Mouse (Mus musculus) kidney, postnatal 0 days (tissue): ENCODE results near the gene Iqcn. TPM values are rescaled to one million over a fixed set of nuclear protein-coding genes. Genes with fewer than 3 reads are reported as not detected.
A peak's percentile ranks its signal among the peaks of the same experiment; 100 is the strongest.

Experiments used
- ATAC-seq: fragments of 200-750 bp; cut with Nextera tagmentation; replicated peaks from 2 replicates; pipeline ENCODE4 v1.8.0; 2017; ENCODE audit warnings: low read depth, moderate number of reproducible peaks, moderate TSS enrichment, moderate library complexity; ENCODE audit not compliant: low FRiP score
- DNase-seq: peaks from one replicate; pipeline ENCODE4 v3.0.0-alpha.2; 2016; ENCODE audit warnings: low spot score
- H3K27ac ChIP-seq: fragments of 300-500 bp; sonication (generic); 2 replicates; pipeline ENCODE4 v1.5.1; 2014; ENCODE audit warnings: mild to moderate bottlenecking
- H3K27me3 ChIP-seq: fragments of 300-500 bp; sonication (generic); 2 replicates; pipeline ENCODE4 v1.6.1; 2014; ENCODE audit warnings: low read length, mixed read lengths; ENCODE audit not compliant: insufficient read depth
- H3K36me3 ChIP-seq: fragments of 300-500 bp; sonication (generic); 2 replicates; pipeline ENCODE4 v1.6.1; 2014; ENCODE audit warnings: low read length, mixed read lengths; ENCODE audit not compliant: insufficient read depth
- H3K4me1 ChIP-seq: fragments of 300-500 bp; sonication (generic); replicated peaks from 2 replicates; pipeline ENCODE4 v1.6.1; 2014; ENCODE audit warnings: antibody characterized with exemption, low read length, mixed read lengths; ENCODE audit not compliant: insufficient read depth
- H3K4me2 ChIP-seq: fragments of 300-500 bp; sonication (generic); 2 replicates; pipeline ENCODE4 v1.6.1; 2014; ENCODE audit warnings: mild to moderate bottlenecking, low read length, moderate library complexity, mixed read lengths
- H3K4me3 ChIP-seq: fragments of 300-500 bp; sonication (generic); replicated peaks from 2 replicates; pipeline ENCODE4 v1.5.1; 2014; ENCODE audit warnings: low read depth, low read length
- H3K9ac ChIP-seq: fragments of 300-500 bp; sonication (generic); 2 replicates; pipeline ENCODE4 v1.6.1; 2014; ENCODE audit warnings: low read depth, low read length
- H3K9me3 ChIP-seq: fragments of 300-500 bp; sonication (generic); replicated peaks from 2 replicates; pipeline ENCODE4 v1.6.1; 2016; ENCODE audit warnings: low read length, inconsistent platforms, mixed read lengths
- CTCF ChIP-seq: IDR thresholded peaks from 2 replicates; pipeline ENCODE4 v1.5.1; 2016; ENCODE audit warnings: antibody characterized with exemption, low read depth, mild to moderate bottlenecking, moderate library complexity
- WGBS: fragments of 180-500 bp; shearing (Covaris S2); extraction: QIAGEN DNeasy Blood & Tissue Kit; methylation state at CpG from one replicate; pipeline ENCODE4 v1.1.7; 2014; 5-methylcytosine and 5-hydroxymethylcytosine counted together
- polyA plus RNA-seq: library from polyadenylated mRNA; unstranded; fragments of >200 nt; fragmentation: Nextera tagmentation; extraction: Ambion mirVana; gene quantifications from 2 replicates; pipeline ENCODE4 v1.2.1, GENCODE M21; 2015

Iqcn gene
- polyA plus RNA-seq, 1 experiment from 2014 or later = 0.03 TPM

DNA sequence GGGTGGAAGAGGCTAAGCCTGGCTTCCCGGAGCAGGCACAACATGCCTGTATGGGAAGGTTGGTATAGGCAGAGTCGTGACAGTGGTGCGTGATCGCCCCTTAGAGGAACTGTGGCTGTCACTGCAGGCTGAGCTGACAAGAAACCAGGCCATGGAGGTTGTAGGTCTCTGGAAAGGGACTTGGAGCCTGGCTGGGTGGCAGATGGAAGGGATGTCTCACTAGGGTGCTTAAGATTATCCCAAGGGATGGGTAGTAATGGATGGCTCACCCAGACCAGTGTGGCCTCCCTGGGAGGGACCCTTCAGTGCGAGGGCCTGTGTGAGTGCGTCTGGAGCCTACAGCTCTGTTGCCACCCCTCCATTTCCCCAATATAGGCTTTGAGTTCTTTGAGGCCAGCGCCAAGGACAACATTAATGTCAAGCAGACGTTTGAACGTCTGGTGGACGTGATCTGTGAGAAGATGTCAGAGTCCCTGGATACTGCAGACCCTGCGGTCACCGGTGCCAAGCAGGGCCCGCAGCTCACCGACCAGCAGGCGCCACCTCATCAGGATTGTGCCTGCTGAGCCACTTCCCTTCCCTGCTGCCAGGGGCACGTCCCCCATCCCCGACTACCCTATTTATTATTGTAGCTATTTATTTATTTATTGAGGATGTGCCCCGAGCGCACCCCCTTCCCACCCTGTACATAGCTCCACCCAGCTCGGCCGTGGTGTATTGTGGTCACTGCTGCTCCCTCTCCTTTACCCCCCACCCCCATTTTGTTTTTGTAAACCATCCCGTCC is 54.5 kb downstream of the Iqcn start:
- peaks cover 31% of the 10 kb centered on the region for H3K4me1 ChIP-seq
- H3K27ac ChIP-seq = no peak overlapping the region
- no peaks in the 10 kb centered on the region for H3K27me3 ChIP-seq
- no peak overlapping the region for H3K4me2 ChIP-seq
- DNase-seq (no peak), ATAC-seq (no peak)
- peak; percentile 66 for TF ChIP-seq CTCF
- peak overlapping the region; percentile 35; the same call in 1 of the 2 replicates for H3K9ac ChIP-seq
- H3K36me3 ChIP-seq = 0 out of 2 replicates have a peak, but pooled peaks cover 12% of the 10 kb centered on the region
- no peak overlapping the region for H3K4me3 ChIP-seq
- H3K9me3 ChIP-seq = no peaks in the 10 kb centered on the region
- 74% methylated on average over 22 of the region's 22 CpGs for WGBS

DNA sequence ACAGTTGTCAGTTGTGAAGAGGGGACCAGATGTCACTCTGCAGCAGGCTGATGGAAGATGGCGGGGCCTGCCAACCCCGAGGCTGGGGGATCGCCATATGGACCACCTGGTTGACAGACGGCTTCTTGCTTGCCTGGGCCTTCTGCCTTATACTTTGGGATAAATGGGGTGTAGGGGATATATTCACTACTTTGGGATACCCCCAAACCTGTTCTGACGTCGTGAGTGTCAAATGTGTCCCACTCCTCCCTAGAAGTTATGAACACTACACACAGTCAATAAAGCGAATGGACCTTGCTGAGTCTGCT is 55.0 kb downstream of the Iqcn start:
- H3K9me3 ChIP-seq = no peaks in the 10 kb centered on the region
- no peak overlapping the region for H3K4me2 ChIP-seq
- H3K4me3 ChIP-seq = no peak overlapping the region
- WGBS = 82% methylated on average over 7 of the region's 7 CpGs
- peaks cover 26% of the 10 kb centered on the region for H3K4me1 ChIP-seq
- no peak overlapping the region for H3K9ac ChIP-seq
- no peak for ATAC-seq
- no peak for TF ChIP-seq CTCF
- no peaks in the 10 kb centered on the region for H3K27me3 ChIP-seq
- 0 out of 2 replicates have a peak, but pooled peaks cover 12% of the 10 kb centered on the region for H3K36me3 ChIP-seq
- no peak for DNase-seq
- H3K27ac ChIP-seq = no peak overlapping the region

DNA sequence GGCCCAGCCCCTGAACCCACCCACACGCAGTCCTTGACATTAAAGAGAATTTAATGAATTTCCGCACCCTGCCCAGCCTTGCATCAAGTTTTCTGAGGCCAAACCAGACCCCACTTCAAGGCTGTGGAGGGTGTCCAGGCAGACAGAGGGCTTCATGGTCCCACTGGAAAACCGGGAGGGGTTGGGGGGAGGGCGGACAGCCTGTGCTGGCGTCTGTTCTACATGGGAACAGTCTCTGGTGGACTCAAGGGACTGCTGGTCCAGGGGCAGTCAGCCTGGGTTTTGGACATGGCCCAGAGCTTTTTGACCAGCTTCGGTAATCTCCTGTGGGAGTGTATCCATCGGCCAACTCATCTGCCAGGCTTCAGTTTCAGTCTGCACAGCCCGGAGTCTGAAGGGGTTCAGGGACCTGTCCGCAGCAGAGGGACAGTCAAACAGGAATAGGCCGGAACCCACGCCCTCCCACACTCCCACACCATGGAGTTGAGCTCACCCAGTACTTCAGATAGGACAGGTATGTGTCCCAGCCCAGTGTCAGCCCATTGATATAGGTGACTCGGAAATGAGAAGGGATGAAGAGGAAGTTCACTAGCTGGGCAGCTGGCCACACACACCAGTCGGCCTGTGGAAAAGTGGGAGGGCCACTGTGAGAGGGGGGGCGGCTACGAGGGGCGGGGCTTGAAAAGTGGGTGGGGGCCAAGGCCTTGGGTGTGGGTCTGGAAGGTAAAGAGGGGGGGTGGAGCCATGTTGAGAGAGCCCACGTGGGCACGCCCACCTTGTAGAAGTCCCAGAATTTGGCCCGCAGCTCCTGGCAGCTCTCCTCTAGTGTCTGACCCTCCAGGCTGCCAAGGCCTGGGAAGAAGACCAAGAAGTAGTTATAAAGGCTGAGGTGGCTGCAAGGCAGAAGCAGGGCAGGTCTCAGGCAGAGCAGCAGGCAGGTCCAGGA is 55.6 kb downstream of the Iqcn start:
- Histone ChIP-seq H3K27me3 (no peaks in the 10 kb centered on the region), H3K4me2 (no peak overlapping the region), H3K4me1 (peaks cover 20% of the 10 kb centered on the region), H3K9me3 (no peaks in the 10 kb centered on the region), H3K36me3 (0 out of 2 replicates have a peak, but pooled peaks cover 12% of the 10 kb centered on the region), H3K27ac (no peak overlapping the region), H3K9ac (no peak overlapping the region), H3K4me3 (no peak overlapping the region)
- WGBS = 55% methylated on average over 19 of the region's 19 CpGs
- ATAC-seq (no peak), DNase-seq (no peak)
- no peak for TF ChIP-seq CTCF

DNA sequence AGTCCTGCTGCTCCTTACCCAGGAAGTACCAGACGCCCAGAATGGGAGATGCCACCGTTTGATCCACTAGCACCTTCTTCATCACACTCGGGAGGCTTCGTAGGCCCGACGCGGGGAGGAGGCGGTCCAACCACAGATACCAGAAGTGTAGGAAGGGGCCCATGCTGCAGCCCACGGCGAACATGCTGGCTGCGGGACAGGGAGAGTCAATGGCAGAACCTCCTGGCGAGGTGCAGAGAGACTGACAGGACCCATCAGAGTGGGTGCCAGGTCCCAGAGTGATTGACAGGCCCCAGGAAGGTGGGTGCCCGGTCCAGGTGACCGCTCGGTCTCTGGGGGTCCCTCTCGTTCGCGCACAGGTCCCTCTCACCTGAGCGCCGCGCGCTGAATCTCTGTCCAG is 57.1 kb downstream of the Iqcn start:
- Histone ChIP-seq H3K9ac (peak overlapping the region; percentile 82), H3K4me2 (peak overlapping the region; percentile 99), H3K27me3 (no peaks in the 10 kb centered on the region), H3K4me1 (peaks cover 17% of the 10 kb centered on the region; the same call in 1 of the 2 replicates), H3K4me3 (peak overlapping the region; percentile 62), H3K36me3 (0 out of 2 replicates have a peak, but pooled peaks cover 12% of the 10 kb centered on the region), H3K27ac (peak overlapping the region; percentile 83), H3K9me3 (no peaks in the 10 kb centered on the region)
- under 1% methylated on average over 22 of the region's 22 CpGs for WGBS
- no peak for TF ChIP-seq CTCF
- no peak for ATAC-seq
- no peak for DNase-seq

DNA sequence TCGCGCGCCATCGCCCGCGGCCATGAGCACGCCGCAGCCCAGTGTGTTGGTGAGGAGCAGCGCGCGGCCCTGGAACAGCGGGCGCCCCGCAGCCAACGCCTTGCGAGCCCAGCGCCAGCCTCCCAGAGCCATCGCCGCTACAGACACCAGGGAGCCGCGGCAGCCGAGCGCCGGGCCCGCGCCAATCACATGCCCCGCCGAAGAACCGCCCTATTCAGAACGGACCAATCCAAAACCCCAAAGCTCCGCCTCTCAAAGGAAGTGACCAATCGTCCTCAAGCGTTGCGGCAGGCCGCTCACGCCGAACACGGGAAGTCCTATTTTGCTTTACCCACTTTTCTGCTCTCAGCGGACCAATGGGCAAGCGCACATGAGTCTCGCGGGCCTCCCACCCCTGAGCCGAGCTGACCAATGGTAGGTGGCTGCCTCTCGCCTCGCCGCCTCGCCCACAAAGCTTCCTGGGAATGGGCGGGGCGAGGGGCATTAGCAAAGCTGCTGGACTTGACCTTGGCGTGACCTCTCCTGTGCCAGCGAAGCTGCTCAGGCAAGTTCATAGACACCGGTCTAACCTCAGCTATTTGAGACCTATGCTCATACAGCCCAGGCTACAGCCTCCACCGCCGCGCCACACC is 57.6 kb downstream of the Iqcn start, which contains the start of gene Mpv17l2:
TSS of gene Mpv17l2 (minus strand) at position 172 of the 632 bp plus-strand sequence.
- peak within 1 kb of the TSS; percentile 83 for H3K27ac ChIP-seq
- under 1% methylated on average over 54 of the region's 55 CpGs for WGBS
- no peaks in the 10 kb centered on the region for H3K27me3 ChIP-seq
- peaks cover 20% of the 10 kb centered on the region; the same call in 1 of the 2 replicates for H3K4me1 ChIP-seq
- H3K4me2 ChIP-seq = peak within 1 kb of the TSS; percentile 99
- 0 out of 2 replicates have a peak, but pooled peaks cover 11% of the 10 kb centered on the region for H3K36me3 ChIP-seq
- H3K9ac ChIP-seq = peak within 1 kb of the TSS; percentile 82
- no peak for TF ChIP-seq CTCF
- H3K4me3 ChIP-seq = peak within 1 kb of the TSS; percentile 62
- DNase-seq (peak; percentile 100), ATAC-seq (peak; percentile 93)
- H3K9me3 ChIP-seq = no peaks in the 10 kb centered on the region

GRCm38 (mm10) chr8:70762118-70762517 is 58.9 kb downstream of the Iqcn start:
- no peaks in the 10 kb centered on the region for H3K27me3 ChIP-seq

More at GRCm38 (mm10) chr8:70762118-70762517, 58.9 kb downstream of the Iqcn start:
- peaks cover 31% of the 10 kb centered on the region for H3K4me1 ChIP-seq
- no peak for TF ChIP-seq CTCF
- 77% methylated on average over 1 of the region's 1 CpGs for WGBS
- no peak for DNase-seq
- no peak overlapping the region for H3K4me2 ChIP-seq
- 0 out of 2 replicates have a peak, but pooled peaks cover 6% of the 10 kb centered on the region for H3K36me3 ChIP-seq
- ATAC-seq = no peak
- H3K4me3 ChIP-seq = no peak overlapping the region
- no peak overlapping the region for H3K9ac ChIP-seq
- no peak overlapping the region for H3K27ac ChIP-seq
- no peaks in the 10 kb centered on the region for H3K9me3 ChIP-seq
